Mouse (Mus musculus) liver, postnatal 0 days (tissue): ENCODE data around the gene Hoxb4.

ENCODE experiments used
- CTCF ChIP-seq: sonication (generic); IDR thresholded peaks from 2 replicates; pipeline ENCODE4 v1.5.1; 2016; ENCODE audit warnings: antibody characterized with exemption, low read depth
- EP300 ChIP-seq: IDR thresholded peaks from 2 replicates; pipeline ENCODE4 v1.6.1; 2016; ENCODE audit warnings: antibody characterized with exemption, low read depth, mild to moderate bottlenecking

- TF ChIP-seq CTCF (no peak), EP300 (no peak)
Observed at GRCm38 (mm10) chr11:96327750-96328149, 9.7 kb downstream of the Hoxb4 start.
